Mouse (Mus musculus) forebrain, embryonic 11.5 days (tissue): ENCODE results near the gene Kcnb1. TPM values are rescaled to one million over a fixed set of nuclear protein-coding genes. Genes with fewer than 3 reads are reported as not detected.

Experiments
- ATAC-seq: fragments of 200-750 bp; cut with Nextera tagmentation; replicated peaks from 2 replicates; pipeline ENCODE4 v1.8.0; 2017; ENCODE audit warnings: moderate TSS enrichment; ENCODE audit not compliant: low FRiP score
- DNase-seq: peaks from one replicate; pipeline ENCODE4 v3.0.0-alpha.2; 2017; ENCODE audit warnings: low spot score
- H3K27ac ChIP-seq: fragments of 300-500 bp; sonication (generic); 2 replicates; pipeline ENCODE4 v1.5.1; 2014; ENCODE audit warnings: low read depth, low read length
- H3K27me3 ChIP-seq: fragments of 300-500 bp; sonication (generic); 2 replicates; pipeline ENCODE4 v1.6.1; 2014; ENCODE audit warnings: mild to moderate bottlenecking, low read length, mixed read lengths; ENCODE audit not compliant: control insufficient read depth, insufficient read depth
- H3K36me3 ChIP-seq: fragments of 300-500 bp; sonication (generic); 2 replicates; pipeline ENCODE4 v1.6.1; 2014; ENCODE audit warnings: mild to moderate bottlenecking, low read length, moderate library complexity, mixed read lengths; ENCODE audit not compliant: control insufficient read depth, insufficient read depth
- H3K4me1 ChIP-seq: fragments of 300-500 bp; sonication (generic); replicated peaks from 2 replicates; pipeline ENCODE4 v1.6.1; 2014; ENCODE audit warnings: low read length, mixed read lengths; ENCODE audit not compliant: control insufficient read depth, insufficient read depth
- H3K4me2 ChIP-seq: fragments of 300-500 bp; sonication (generic); 2 replicates; pipeline ENCODE4 v1.6.1; 2014; ENCODE audit warnings: low read depth, mild to moderate bottlenecking, low read length, moderate library complexity, mixed read lengths; ENCODE audit not compliant: severe bottlenecking
- H3K4me3 ChIP-seq: fragments of 300-500 bp; sonication (generic); 2 replicates; pipeline ENCODE4 v1.5.1; 2014; ENCODE audit warnings: low read depth, low read length
- H3K9ac ChIP-seq: fragments of 300-500 bp; sonication (generic); 2 replicates; pipeline ENCODE4 v1.6.1; 2014; ENCODE audit warnings: low read length
- H3K9me3 ChIP-seq: fragments of 300-500 bp; sonication (generic); 2 replicates; pipeline ENCODE4 v1.6.1; 2016; ENCODE audit warnings: low read length, mixed read lengths; ENCODE audit not compliant: control insufficient read depth
- WGBS: fragments of 180-500 bp; shearing (Covaris S2); extraction: QIAGEN DNeasy Blood & Tissue Kit; methylation state at CpG from one replicate; pipeline ENCODE4 v1.1.7; 2014; 5-methylcytosine and 5-hydroxymethylcytosine counted together
- polyA plus RNA-seq: library from polyadenylated mRNA; unstranded; fragments of >200 nt; fragmentation: Nextera tagmentation; extraction: Ambion mirVana; gene quantifications from 2 replicates; pipeline ENCODE4 v1.2.1, GENCODE M21; 2014

The Kcnb1 gene
- polyA plus RNA-seq, 1 experiment from 2014 or later: 0.73 TPM

GRCm38 (mm10) chr2:167101743-167102441, 88.1 kb downstream of the Kcnb1 start:
- H3K9ac ChIP-seq: no peak overlapping the region
- WGBS: 85% methylated on average over 17 of the region's 17 CpGs
- H3K36me3 ChIP-seq: no peaks in the 10 kb centered on the region; the same call in 1 of the 2 replicates
- H3K4me1 ChIP-seq: no peaks in the 10 kb centered on the region
- H3K9me3 ChIP-seq: no peaks in the 10 kb centered on the region; the same call in 1 of the 2 replicates
- no peak overlapping the region for H3K4me2 ChIP-seq
- no peak overlapping the region for H3K4me3 ChIP-seq
- H3K27me3 ChIP-seq: no peaks in the 10 kb centered on the region
- ATAC-seq: no peak
- H3K27ac ChIP-seq: no peak overlapping the region
- DNase-seq: no peak

- H3K9me3 ChIP-seq: no peaks in the 10 kb centered on the region
- no peaks in the 10 kb centered on the region for H3K27me3 ChIP-seq
- no peaks in the 10 kb centered on the region for H3K4me1 ChIP-seq
- 89% methylated on average over 4 of the region's 4 CpGs for WGBS
- H3K4me3 ChIP-seq: no peak overlapping the region
- DNase-seq (no peak), ATAC-seq (no peak)
- H3K27ac ChIP-seq: no peak overlapping the region
- no peaks in the 10 kb centered on the region for H3K36me3 ChIP-seq
- no peak overlapping the region for H3K9ac ChIP-seq
- no peak overlapping the region for H3K4me2 ChIP-seq
Observed at GRCm38 (mm10) chr2:167094688-167095087, 95.3 kb downstream of the Kcnb1 start.

GRCm38 (mm10) chr2:167093171-167093900, 96.6 kb downstream of the Kcnb1 start:
- no peaks in the 10 kb centered on the region for H3K36me3 ChIP-seq
- no peaks in the 10 kb centered on the region for H3K9me3 ChIP-seq
- no peak overlapping the region for H3K4me2 ChIP-seq
- no peak overlapping the region for H3K27ac ChIP-seq
- H3K27me3 ChIP-seq: no peaks in the 10 kb centered on the region
- 92% methylated on average over 13 of the region's 13 CpGs for WGBS
- H3K9ac ChIP-seq: no peak overlapping the region
- H3K4me1 ChIP-seq: no peaks in the 10 kb centered on the region
- H3K4me3 ChIP-seq: no peak overlapping the region
- DNase-seq (no peak), ATAC-seq (no peak)

GRCm38 (mm10) chr2:167090271-167090670, 99.7 kb downstream of the Kcnb1 start:
- no peak overlapping the region for H3K4me2 ChIP-seq
- WGBS: 74% methylated on average over 1 of the region's 1 CpGs
- no peaks in the 10 kb centered on the region for H3K4me1 ChIP-seq
- no peaks in the 10 kb centered on the region for H3K9me3 ChIP-seq
- no peaks in the 10 kb centered on the region for H3K36me3 ChIP-seq
- ATAC-seq (no peak), DNase-seq (no peak)
- H3K27ac ChIP-seq: no peak overlapping the region
- H3K4me3 ChIP-seq: no peak overlapping the region
- no peaks in the 10 kb centered on the region for H3K27me3 ChIP-seq
- no peak overlapping the region for H3K9ac ChIP-seq

GRCm38 (mm10) chr2:167086836-167087235, 103.1 kb downstream of the Kcnb1 start:
- H3K36me3 ChIP-seq: no peaks in the 10 kb centered on the region
- DNase-seq (no peak), ATAC-seq (no peak)
- H3K27ac ChIP-seq: no peak overlapping the region
- whole genome bisulfite sequencing: 93% methylated on average over 5 of the region's 5 CpGs
- no peaks in the 10 kb centered on the region; the same call in 1 of the 2 replicates for H3K4me1 ChIP-seq
- no peak overlapping the region for H3K4me2 ChIP-seq
- no peak overlapping the region for H3K4me3 ChIP-seq
- no peaks in the 10 kb centered on the region for H3K9me3 ChIP-seq
- H3K9ac ChIP-seq: no peak overlapping the region
- no peaks in the 10 kb centered on the region for H3K27me3 ChIP-seq

GRCm38 (mm10) chr2:167086092-167086491, 103.9 kb downstream of the Kcnb1 start:
- 80% methylated on average over 11 of the region's 11 CpGs for WGBS

GRCm38 (mm10) chr2:167081639-167082038, 108.3 kb downstream of the Kcnb1 start:
- H3K27ac ChIP-seq: no peak overlapping the region
- no peak overlapping the region for H3K4me3 ChIP-seq
- ATAC-seq (no peak), DNase-seq (no peak)
- H3K27me3 ChIP-seq: no peaks in the 10 kb centered on the region
- no peaks in the 10 kb centered on the region for H3K36me3 ChIP-seq
- H3K9me3 ChIP-seq: no peaks in the 10 kb centered on the region
- no peaks in the 10 kb centered on the region; the same call in 1 of the 2 replicates for H3K4me1 ChIP-seq
- H3K9ac ChIP-seq: no peak overlapping the region
- H3K4me2 ChIP-seq: no peak overlapping the region
- 48% methylated on average over 4 of the region's 4 CpGs for WGBS

More at GRCm38 (mm10) chr2:167086092-167086491, 103.9 kb downstream of the Kcnb1 start:
- Histone ChIP-seq H3K4me1 (no peaks in the 10 kb centered on the region; the same call in 1 of the 2 replicates), H3K9me3 (no peaks in the 10 kb centered on the region), H3K27ac (no peak overlapping the region), H3K27me3 (no peaks in the 10 kb centered on the region), H3K9ac (no peak overlapping the region), H3K4me3 (no peak overlapping the region), H3K36me3 (no peaks in the 10 kb centered on the region), H3K4me2 (no peak overlapping the region)
- DNase-seq (no peak), ATAC-seq (no peak)

GRCm38 (mm10) chr2:167081135-167081534, 108.8 kb downstream of the Kcnb1 start:
- Histone ChIP-seq H3K36me3 (no peaks in the 10 kb centered on the region), H3K9ac (no peak overlapping the region), H3K27ac (no peak overlapping the region), H3K4me2 (no peak overlapping the region), H3K4me3 (no peak overlapping the region), H3K27me3 (no peaks in the 10 kb centered on the region), H3K4me1 (no peaks in the 10 kb centered on the region; the same call in 1 of the 2 replicates), H3K9me3 (no peaks in the 10 kb centered on the region)
- no peak for DNase-seq
- ATAC-seq: no peak
- 58% methylated on average over 6 of the region's 6 CpGs for WGBS
